Mouse (Mus musculus): ENCODE measurements around the gene Prrg4.
"Not testable (repeated sequence)": the region's sequence is repeated elsewhere in the genome, so short reads cannot be mapped to it uniquely, and the experiment has no call there.

The Prrg4 gene

GRCm38 (mm10) chr2:104842559-104842958, 7.1 kb downstream of the Prrg4 start:
- in situ Hi-C loops (cut with MboI), result no loop called here

- in situ Hi-C loops (cut with MboI), result no loop called here
Observed at GRCm38 (mm10) chr2:104841736-104842135, 7.9 kb downstream of the Prrg4 start.

- in situ Hi-C loops (cut with MboI), result no loop called here
Observed at GRCm38 (mm10) chr2:104840974-104841373, 8.7 kb downstream of the Prrg4 start.

- in situ Hi-C loops (cut with MboI), result no loop called here
Observed at GRCm38 (mm10) chr2:104832486-104832885, 17.2 kb downstream of the Prrg4 start.

GRCm38 (mm10) chr2:104826191-104826590, 23.5 kb downstream of the Prrg4 start:
- in situ Hi-C loops (cut with MboI), result no loop called here

- in situ Hi-C loops (cut with MboI), result not testable (repeated sequence)
Observed at GRCm38 (mm10) chr2:104818763-104819162, 30.9 kb downstream of the Prrg4 start.

- in situ Hi-C loops (cut with MboI), result no loop called here
Observed at GRCm38 (mm10) chr2:104817555-104818330, 31.9 kb downstream of the Prrg4 start.

GRCm38 (mm10) chr2:104816866-104817439, 32.7 kb downstream of the Prrg4 start:
- in situ Hi-C loops (cut with MboI), result no loop called here

GRCm38 (mm10) chr2:104816371-104816827, 33.3 kb downstream of the Prrg4 start, which contains the start of gene Qser1:
TSS of gene Qser1 (minus strand) at chr2:104816760.
- in situ Hi-C loops (cut with MboI), result no loop called here

GRCm38 (mm10) chr2:104815561-104816370, 33.9 kb downstream of the Prrg4 start:
- in situ Hi-C loops (cut with MboI), result no loop called here

- in situ Hi-C loops (cut with MboI), result no loop called here
Observed at GRCm38 (mm10) chr2:104814181-104814951, 35.3 kb downstream of the Prrg4 start.

- in situ Hi-C loops (cut with MboI), result no loop called here
Observed at GRCm38 (mm10) chr2:104805435-104805834, 44.2 kb downstream of the Prrg4 start.
